Mouse (Mus musculus) forebrain, embryonic 13.5 days (tissue): ENCODE results near the gene Akap13. TPM values are rescaled to one million over a fixed set of nuclear protein-coding genes. Genes with fewer than 3 reads are reported as not detected.

Experiments used
- ATAC-seq: fragments of 200-750 bp; cut with Nextera tagmentation; 2 replicates; pipeline ENCODE4 v1.8.0; 2017
- H3K27ac ChIP-seq: fragments of 300-500 bp; sonication (generic); 2 replicates; pipeline ENCODE4 v1.5.1; 2015; ENCODE audit warnings: inconsistent platforms, mild to moderate bottlenecking, moderate library complexity
- H3K27me3 ChIP-seq: fragments of 300-500 bp; sonication (generic); 2 replicates; pipeline ENCODE4 v1.6.1; 2015; ENCODE audit warnings: mild to moderate bottlenecking, inconsistent platforms
- H3K36me3 ChIP-seq: fragments of 300-500 bp; sonication (generic); 2 replicates; pipeline ENCODE4 v1.6.1; 2015; ENCODE audit warnings: mild to moderate bottlenecking, inconsistent platforms; ENCODE audit not compliant: poor library complexity, severe bottlenecking
- H3K4me1 ChIP-seq: fragments of 300-500 bp; sonication (generic); 2 replicates; pipeline ENCODE4 v1.6.1; 2015; ENCODE audit warnings: inconsistent platforms
- H3K4me2 ChIP-seq: fragments of 300-500 bp; sonication (generic); 2 replicates; pipeline ENCODE4 v1.6.1; 2015; ENCODE audit warnings: inconsistent platforms, mild to moderate bottlenecking, moderate library complexity
- H3K4me3 ChIP-seq: fragments of 300-500 bp; sonication (generic); 2 replicates; pipeline ENCODE4 v1.5.1; 2015; ENCODE audit warnings: mild to moderate bottlenecking, inconsistent platforms
- H3K9ac ChIP-seq: fragments of 300-500 bp; sonication (generic); 2 replicates; pipeline ENCODE4 v1.6.1; 2015; ENCODE audit warnings: mild to moderate bottlenecking, inconsistent platforms
- H3K9me3 ChIP-seq: fragments of 300-500 bp; sonication (generic); replicated peaks from 2 replicates; pipeline ENCODE4 v1.6.1; 2016; ENCODE audit warnings: inconsistent platforms
- whole genome bisulfite sequencing: fragments of 180-500 bp; shearing (Covaris S2); methylation state at CpG from one replicate; pipeline ENCODE4 v1.1.7; 2015; 5-methylcytosine and 5-hydroxymethylcytosine counted together
- microRNA-seq: library from miRNA; unstranded; fragments of <30 nt; microRNA quantifications from one replicate; pipeline ENCODE4, GENCODE M21; 2016
- polyA plus RNA-seq: library from polyadenylated mRNA; unstranded; fragments of >200 nt; fragmentation: Nextera tagmentation; extraction: Ambion mirVana; gene quantifications from 2 replicates; pipeline ENCODE4 v1.2.1, GENCODE M21; 2015

Akap13 gene
- polyA plus RNA-seq, 1 experiment from 2014 or later = 15.2 TPM

- WGBS = 67% methylated on average over 3 of the region's 3 CpGs
- no peaks in the 10 kb centered on the region for H3K27me3 ChIP-seq
- no peaks in the 10 kb centered on the region for H3K9me3 ChIP-seq
- H3K4me1 ChIP-seq = no peaks in the 10 kb centered on the region
- no peak overlapping the region for H3K4me3 ChIP-seq
- H3K4me2 ChIP-seq = no peak overlapping the region
- no peak overlapping the region for H3K9ac ChIP-seq
- H3K27ac ChIP-seq = no peak overlapping the region
- H3K36me3 ChIP-seq = no peaks in the 10 kb centered on the region
- no peak for ATAC-seq
Observed at GRCm38 (mm10) chr7:75793654-75794335, 338.5 kb downstream of the Akap13 start.

GRCm38 (mm10) chr7:75795106-75795505, 339.8 kb downstream of the Akap13 start:
- no peaks in the 10 kb centered on the region for H3K27me3 ChIP-seq
- H3K27ac ChIP-seq = no peak overlapping the region
- no peak overlapping the region for H3K4me2 ChIP-seq
- WGBS = 89% methylated on average over 8 of the region's 8 CpGs
- H3K9me3 ChIP-seq = no peaks in the 10 kb centered on the region
- H3K9ac ChIP-seq = no peak overlapping the region
- no peak for ATAC-seq
- H3K36me3 ChIP-seq = no peaks in the 10 kb centered on the region
- H3K4me3 ChIP-seq = no peak overlapping the region
- H3K4me1 ChIP-seq = no peaks in the 10 kb centered on the region

- WGBS = 39% methylated on average over 8 of the region's 9 CpGs
- ATAC-seq = no peak
- Histone ChIP-seq H3K27me3 (no peaks in the 10 kb centered on the region), H3K9ac (no peak overlapping the region), H3K4me2 (no peak overlapping the region), H3K27ac (no peak overlapping the region), H3K36me3 (no peaks in the 10 kb centered on the region), H3K4me3 (no peak overlapping the region), H3K4me1 (no peaks in the 10 kb centered on the region), H3K9me3 (no peaks in the 10 kb centered on the region)
Observed at GRCm38 (mm10) chr7:75796474-75796873, 341.1 kb downstream of the Akap13 start.

GRCm38 (mm10) chr7:75800530-75800929, 345.2 kb downstream of the Akap13 start:
- Histone ChIP-seq H3K27me3 (no peaks in the 10 kb centered on the region), H3K9ac (no peak overlapping the region), H3K36me3 (no peaks in the 10 kb centered on the region), H3K4me2 (no peak overlapping the region), H3K9me3 (no peaks in the 10 kb centered on the region), H3K27ac (no peak overlapping the region), H3K4me1 (no peaks in the 10 kb centered on the region), H3K4me3 (no peak overlapping the region)
- WGBS = 79% methylated on average over 4 of the region's 4 CpGs
- no peak for ATAC-seq

- no peak for ATAC-seq
- Histone ChIP-seq H3K4me3 (no peak overlapping the region), H3K9me3 (no peaks in the 10 kb centered on the region), H3K4me2 (no peak overlapping the region), H3K36me3 (no peaks in the 10 kb centered on the region), H3K27ac (no peak overlapping the region), H3K9ac (no peak overlapping the region), H3K4me1 (peaks cover 3% of the 10 kb centered on the region; the same call in 1 of the 2 replicates), H3K27me3 (no peaks in the 10 kb centered on the region)
- 92% methylated on average over 3 of the region's 3 CpGs for WGBS
Observed at GRCm38 (mm10) chr7:75801022-75801421, 345.7 kb downstream of the Akap13 start.

GRCm38 (mm10) chr7:75801621-75802358, 346.5 kb downstream of the Akap13 start:
- Histone ChIP-seq H3K27ac (no peak overlapping the region), H3K4me2 (no peak overlapping the region), H3K36me3 (no peaks in the 10 kb centered on the region), H3K9me3 (no peaks in the 10 kb centered on the region), H3K4me3 (no peak overlapping the region), H3K27me3 (no peaks in the 10 kb centered on the region), H3K4me1 (peaks cover 11% of the 10 kb centered on the region; the same call in 1 of the 2 replicates), H3K9ac (no peak overlapping the region)
- no peak for ATAC-seq
- 89% methylated on average over 5 of the region's 5 CpGs for WGBS

GRCm38 (mm10) chr7:75802887-75803286, 347.6 kb downstream of the Akap13 start:
- Histone ChIP-seq H3K9ac (no peak overlapping the region), H3K4me3 (no peak overlapping the region), H3K4me1 (peaks cover 13% of the 10 kb centered on the region; the same call in 1 of the 2 replicates), H3K36me3 (no peaks in the 10 kb centered on the region), H3K27ac (no peak overlapping the region), H3K27me3 (no peaks in the 10 kb centered on the region), H3K9me3 (no peaks in the 10 kb centered on the region), H3K4me2 (no peak overlapping the region)
- WGBS = 85% methylated on average over 3 of the region's 3 CpGs
- ATAC-seq = no peak

Small RNA genes lying within 50 kb of the gene (microRNA-seq; reads per million reads assigned to microRNA genes)
- not detected for gene Gm23251

Other genes with a start within 250 kb of the Akap13 start
- 5.7 and 6.0 TPM in 2 replicates for gene Sv2b, start 146.3 kb upstream of the Akap13 start, polyA plus RNA-seq